In the genomic region with DNA sequence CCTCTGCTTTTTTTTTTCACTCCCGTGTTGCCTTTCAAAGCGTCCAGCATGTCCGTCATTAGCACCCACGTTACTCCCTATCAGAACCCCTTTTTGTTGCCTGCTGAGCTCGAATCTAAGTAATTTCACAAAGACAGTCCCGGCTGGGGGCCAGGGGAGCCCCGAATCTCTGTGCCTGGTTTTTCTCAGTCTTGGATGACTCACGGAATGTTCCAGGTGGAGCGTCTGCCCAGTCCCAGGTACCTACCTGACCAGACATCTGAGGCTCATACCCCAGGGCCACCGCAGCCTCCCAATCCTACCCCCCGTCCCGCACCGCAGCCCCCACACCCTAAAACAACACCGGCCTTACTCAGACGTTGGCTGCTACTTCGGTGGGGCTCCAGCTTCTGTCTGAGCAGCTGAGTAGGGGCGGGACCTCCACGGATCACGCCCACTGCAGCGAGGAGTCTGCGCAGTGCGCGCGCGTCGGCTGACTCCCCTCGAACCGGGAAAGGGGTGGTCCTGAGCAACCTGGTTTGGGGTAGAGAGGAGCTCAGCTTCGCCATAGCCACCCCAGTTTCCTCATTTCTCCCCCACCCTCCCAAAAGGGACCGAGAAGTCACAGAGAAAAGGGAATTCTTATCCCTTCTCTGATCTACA, we compare ENCODE assay signal across 8 mouse cellular contexts. TPM values are rescaled to one million over a fixed set of nuclear protein-coding genes. Genes with fewer than 3 reads are reported as not detected.
DNase-seq lines count a peak whose midpoint lies in the region; ATAC-seq lines count a peak whose summit lies in the region.

No protein-coding gene starts in this region.

- peak overlapping the region; percentile 61 for H3K9ac ChIP-seq in intestine, embryonic 15.5 days

- peak; percentile 89 for ATAC-seq in intestine, embryonic 15.5 days

- peak; percentile 63 for DNase-seq in adrenal gland, adult 8-10 months
- peak; percentile 67 for DNase-seq in embryo, embryonic 11.5 days (ENCODE audit: low read depth, low spot score)
- peak; percentile 54 to 65 for DNase-seq in gastrocnemius, postnatal 36 days
- DNase-seq in left cerebral cortex, postnatal 25 days (ENCODE audit: low spot score in 2 of 2): peak; percentile 90 to 97
- peak; percentile 85 for DNase-seq in mesoderm, embryonic 11.5 days (ENCODE audit: low read depth, low spot score)
- DNase-seq in right cerebral cortex, postnatal 4 days: peak; percentile 86
- peak; percentile 78 for DNase-seq in yolk sac, embryonic 10.5 days (ENCODE audit: low spot score)

- H3K36me3 ChIP-seq in intestine, embryonic 15.5 days: no peaks in the 10 kb centered on the region

- no peaks in the 10 kb centered on the region for H3K9me3 ChIP-seq in intestine, embryonic 15.5 days

- H3K27me3 ChIP-seq in intestine, embryonic 15.5 days (replicated peaks): no peaks in the 10 kb centered on the region

- peak overlapping the region; percentile 42 for H3K4me3 ChIP-seq in intestine, embryonic 15.5 days (replicated peaks)

- H3K4me2 ChIP-seq in intestine, embryonic 15.5 days (replicated peaks): peak overlapping the region; percentile 79

- intact Hi-C loops in gastrocnemius, postnatal 36 days (cut with DNase I): no loop called here
- intact Hi-C loops in left cerebral cortex, postnatal 25 days (cut with DNase I): loop anchor here (1.0 kb wide), 1 partner anchor 112 kb away; no protein-coding TSS in a partner anchor

- peaks cover 9% of the 10 kb centered on the region; the same call in 1 of the 2 replicates for H3K4me1 ChIP-seq in intestine, embryonic 15.5 days (replicated peaks)

- under 1% methylated on average over 30 of the region's 30 CpGs for WGBS in intestine, embryonic 15.5 days

- H3K27ac ChIP-seq in intestine, embryonic 15.5 days: peak overlapping the region; percentile 38; the same call in 1 of the 2 replicates

RNA-seq across cellular contexts. Expression of gene Pld3, which starts 10.5 kb away (rescaled TPM):
- 100 to 1,000 TPM; 135 to 205 (median 166) TPM for total RNA-seq in adrenal gland, adult 8-10 months (2022)
- total RNA-seq in gastrocnemius, postnatal 36 days (2021): 10 to 100 TPM; 12.6 to 13.6 TPM
- polyA plus RNA-seq in intestine, embryonic 15.5 days (2015; fragmentation: Nextera tagmentation; extraction: Ambion mirVana): 64.5 and 65.0 TPM in 2 replicates
- total RNA-seq in left cerebral cortex, postnatal 25 days (2021): 100 to 1,000 TPM; 877 to 885 TPM

RNA-seq across cellular contexts. Expression of gene 2310022A10Rik, which starts 10.5 kb away (rescaled TPM):
- total RNA-seq in adrenal gland, adult 8-10 months (2022): 10 to 100 TPM; 21.6 to 23.8 (median 22.0) TPM
- total RNA-seq in gastrocnemius, postnatal 36 days (2021): 100 to 1,000 TPM in 1 of 2 experiments, 10 to 100 TPM in 1; 96.8 to 127 TPM
- 21.7 and 24.1 TPM in 2 replicates for polyA plus RNA-seq in intestine, embryonic 15.5 days (2015; fragmentation: Nextera tagmentation; extraction: Ambion mirVana)
- total RNA-seq in left cerebral cortex, postnatal 25 days (2021): 10 to 100 TPM; 26.4 to 27.8 TPM

RNA-seq across cellular contexts. Expression of gene Hipk4, which starts 19.4 kb away (rescaled TPM):
- 1 to 10 TPM in 1 of 4 experiments, under 1 TPM in 3; 0.23 to 1.1 (median 0.61) TPM for total RNA-seq in adrenal gland, adult 8-10 months (2022)
- total RNA-seq in gastrocnemius, postnatal 36 days (2021): under 1 TPM; 0.07 to 0.08 TPM
- polyA plus RNA-seq in intestine, embryonic 15.5 days (2015; fragmentation: Nextera tagmentation; extraction: Ambion mirVana): 0.35 and 0.54 TPM in 2 replicates
- under 1 TPM in 1 of 2 experiments, not detected in 1; 0.18 TPM for total RNA-seq in left cerebral cortex, postnatal 25 days (2021)

RNA-seq across cellular contexts. Expression of gene Prx, which starts 43.4 kb away (rescaled TPM):
- 1 to 10 TPM; 2.6 to 4.7 (median 3.3) TPM for total RNA-seq in adrenal gland, adult 8-10 months (2022)
- 10 to 100 TPM in 1 of 2 experiments, 1 to 10 TPM in 1; 4.6 to 10.7 TPM for total RNA-seq in gastrocnemius, postnatal 36 days (2021)
- 2.7 and 3.2 TPM in 2 replicates for polyA plus RNA-seq in intestine, embryonic 15.5 days (2015; fragmentation: Nextera tagmentation; extraction: Ambion mirVana)
- total RNA-seq in left cerebral cortex, postnatal 25 days (2021): under 1 TPM; 0.32 to 0.62 TPM

RNA-seq across cellular contexts. Expression of gene Akt2, which starts 48.8 kb away (rescaled TPM):
- total RNA-seq in adrenal gland, adult 8-10 months (2022): 100 to 1,000 TPM; 162 to 282 (median 233) TPM
- total RNA-seq in gastrocnemius, postnatal 36 days (2021): 100 to 1,000 TPM; 135 to 142 TPM
- 68.4 and 71.1 TPM in 2 replicates for polyA plus RNA-seq in intestine, embryonic 15.5 days (2015; fragmentation: Nextera tagmentation; extraction: Ambion mirVana)
- 100 to 1,000 TPM; 123 to 139 TPM for total RNA-seq in left cerebral cortex, postnatal 25 days (2021)

Comparison
In these comparisons a context has a peak if more than half of its experiments do, and no peak if none do; other contexts are left out.
1. Peak in every context shown above with its lines: DNase-seq, ATAC-seq, H3K4me3 ChIP-seq and H3K27ac ChIP-seq.
2. RNA of gene Pld3, which starts 10.5 kb away (total RNA-seq): 877 to 885 TPM in left cerebral cortex, postnatal 25 days and 135 to 205 TPM in adrenal gland, adult 8-10 months; 12.6 to 13.6 TPM in gastrocnemius, postnatal 36 days; every median in the first group is over 4 times any median in the second.